Mouse (Mus musculus) forebrain, embryonic 14.5 days (tissue): ENCODE data around the gene Mast1. TPM values are rescaled to one million over a fixed set of nuclear protein-coding genes. Genes with fewer than 3 reads are reported as not detected.

Experiments
- microRNA-seq: library from miRNA; unstranded; fragments of <30 nt; microRNA quantifications from one replicate; pipeline ENCODE4, GENCODE M21; 2016
- polyA plus RNA-seq: library from polyadenylated mRNA; unstranded; fragments of >200 nt; fragmentation: Nextera tagmentation; extraction: Ambion mirVana; gene quantifications from 2 replicates; pipeline ENCODE4 v1.2.1, GENCODE M21; 2014

Mast1 gene
- polyA plus RNA-seq, 1 experiment from 2014 or later: 24.5 TPM

Small RNA genes within 50 kb of the gene (microRNA-seq; reads per million reads assigned to microRNA genes)
- not detected for gene Gm24197
- 3.3 reads per million, percentile 18 among the genes with 10 or more reads in this experiment for gene Mir7069

Other genes with a start within 250 kb of the Mast1 start
- gene Nacc1, start 249.5 kb downstream of the Mast1 start, polyA plus RNA-seq: 17.0 and 17.6 TPM in 2 replicates
- 2.9 and 3.8 TPM in 2 replicates for gene Lyl1, start 235.9 kb downstream of the Mast1 start, polyA plus RNA-seq
- 1.5 and 1.7 TPM in 2 replicates for gene G430095P16Rik, start 214.4 kb downstream of the Mast1 start, polyA plus RNA-seq
- 237 and 318 TPM in 2 replicates for gene Nfix, start 137.0 kb downstream of the Mast1 start, polyA plus RNA-seq
- gene Dand5, start 114.5 kb downstream of the Mast1 start, polyA plus RNA-seq: 8.6 and 9.4 TPM in 2 replicates
- gene Gadd45gip1, start 105.8 kb downstream of the Mast1 start, polyA plus RNA-seq: 35.2 and 41.3 TPM in 2 replicates
- gene Rad23a, start 96.7 kb downstream of the Mast1 start, polyA plus RNA-seq: 87.3 and 88.1 TPM in 2 replicates
- 514 and 606 TPM in 2 replicates for gene Calr, start 90.4 kb downstream of the Mast1 start, polyA plus RNA-seq
- 92.3 and 102 TPM in 2 replicates for gene Farsa, start 80.4 kb downstream of the Mast1 start, polyA plus RNA-seq
- 58.0 and 71.5 TPM in 2 replicates for gene Syce2, start 65.2 kb downstream of the Mast1 start, polyA plus RNA-seq
- gene Gcdh, start 43.4 kb downstream of the Mast1 start, polyA plus RNA-seq: 27.1 and 30.0 TPM in 2 replicates
- gene Klf1, start 35.4 kb downstream of the Mast1 start, polyA plus RNA-seq: 0.74 and 0.99 TPM in 2 replicates
- 4.8 and 5.5 TPM in 2 replicates for gene Dnase2a, start 28.8 kb downstream of the Mast1 start, polyA plus RNA-seq
- 0.47 and 0.73 TPM in 2 replicates for gene Rtbdn, start 9.6 kb upstream of the Mast1 start, polyA plus RNA-seq
- not detected in 2 replicates for gene Gm49661, start 32.1 kb upstream of the Mast1 start, polyA plus RNA-seq
- gene Prdx2, start 32.2 kb upstream of the Mast1 start, polyA plus RNA-seq: 1,735 and 2,101 TPM in 2 replicates
- 93.3 and 111 TPM in 2 replicates for gene Rnaseh2a, start 32.4 kb upstream of the Mast1 start, polyA plus RNA-seq
- 5.0 and 6.5 TPM in 2 replicates for gene Junb, start 41.4 kb upstream of the Mast1 start, polyA plus RNA-seq
- 13.0 and 20.3 TPM in 2 replicates for gene Hook2, start 53.2 kb upstream of the Mast1 start, polyA plus RNA-seq
- gene Best2, start 77.2 kb upstream of the Mast1 start, polyA plus RNA-seq: not detected in 2 replicates
- 166 and 178 TPM in 2 replicates for gene Asna1, start 87.9 kb upstream of the Mast1 start, polyA plus RNA-seq
- gene Trir, start 89.5 kb upstream of the Mast1 start, polyA plus RNA-seq: 166 and 169 TPM in 2 replicates
- 27.8 and 36.8 TPM in 2 replicates for gene Tnpo2, start 99.6 kb upstream of the Mast1 start, polyA plus RNA-seq
- gene Fbxw9, start 122.7 kb upstream of the Mast1 start, polyA plus RNA-seq: 46.5 and 56.2 TPM in 2 replicates
- 0.88 TPM in 1 of 2 replicates, not detected in the other for gene Gm5741, start 130.6 kb upstream of the Mast1 start, polyA plus RNA-seq
- 83.4 and 85.3 TPM in 2 replicates for gene Dhps, start 134.4 kb upstream of the Mast1 start, polyA plus RNA-seq
- gene Wdr83os, start 143.4 kb upstream of the Mast1 start, polyA plus RNA-seq: 147 and 170 TPM in 2 replicates
- 49.7 and 50.1 TPM in 2 replicates for gene Wdr83, start 143.9 kb upstream of the Mast1 start, polyA plus RNA-seq
- 10.8 and 14.5 TPM in 2 replicates for gene Man2b1, start 145.9 kb upstream of the Mast1 start, polyA plus RNA-seq
- 1.7 and 2.7 TPM in 2 replicates for gene Zfp791, start 185.7 kb upstream of the Mast1 start, polyA plus RNA-seq
- gene Cks1brt, start 214.6 kb upstream of the Mast1 start, polyA plus RNA-seq: not detected in 2 replicates